Mouse (Mus musculus): ENCODE data around the gene Vash1.

- TF ChIP-seq GATA1 (IDR thresholded peaks at IDR 0.05; ENCODE audit: borderline replicate concordance, low read length) (no peak), FLI1 (IDR thresholded peaks at IDR 0.05; ENCODE audit: low read length) (no peak)
Observed at GRCm38 (mm10) chr12:86724300-86724699, 45.8 kb downstream of the Vash1 start.

All from megakaryocyte, embryonic 14.5 days (primary cell).